Mouse (Mus musculus) frontal cortex, adult 2 months (tissue): ENCODE results near the gene Slc16a12. TPM values are rescaled to one million over a fixed set of nuclear protein-coding genes. Genes with fewer than 3 reads are reported as not detected.
"Not testable (repeated sequence)": the region's sequence is repeated elsewhere in the genome, so short reads cannot be mapped to it uniquely, and the experiment has no call there.

Experiments used
- DNase-seq, 2 experiments: peaks; one replicate each; pipeline ENCODE4 v3.0.0; 2022; ENCODE audit warnings: low spot score in 1 of 2; ENCODE audit errors: extremely low spot score in 1 of 2
- polyA plus RNA-seq: library from polyadenylated mRNA; depleted of rRNA; stranded (reverse); fragments of >200 nt; gene quantifications from 2 replicates; pipeline ENCODE4 v1.2.3, GENCODE M21; 2012

Gene Slc16a12
- polyA plus RNA-seq, 1 experiment = 2.5 TPM

DNA sequence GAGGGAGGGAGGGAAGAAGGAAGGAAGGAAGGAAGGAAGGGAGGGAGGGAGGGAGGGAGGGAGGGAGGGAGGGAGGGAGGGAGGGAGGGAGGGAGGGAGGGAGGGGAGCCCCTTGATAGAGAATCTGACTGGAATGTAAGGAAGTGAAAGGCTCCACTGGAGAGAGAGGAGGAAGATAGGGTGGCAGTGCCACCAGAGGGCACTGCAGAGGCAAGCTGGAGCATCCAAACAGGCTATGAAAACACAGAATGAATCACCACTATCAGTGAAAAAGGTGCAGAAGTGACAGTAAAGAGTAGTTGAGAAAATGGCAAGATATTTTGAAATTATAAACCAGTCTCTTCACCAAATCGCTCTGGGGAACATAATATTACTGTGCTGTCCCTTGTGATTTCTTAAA is 62.2 kb downstream of the Slc16a12 start:
- DNase-seq = peak in 1 of 2 experiments; percentile 63

DNA sequence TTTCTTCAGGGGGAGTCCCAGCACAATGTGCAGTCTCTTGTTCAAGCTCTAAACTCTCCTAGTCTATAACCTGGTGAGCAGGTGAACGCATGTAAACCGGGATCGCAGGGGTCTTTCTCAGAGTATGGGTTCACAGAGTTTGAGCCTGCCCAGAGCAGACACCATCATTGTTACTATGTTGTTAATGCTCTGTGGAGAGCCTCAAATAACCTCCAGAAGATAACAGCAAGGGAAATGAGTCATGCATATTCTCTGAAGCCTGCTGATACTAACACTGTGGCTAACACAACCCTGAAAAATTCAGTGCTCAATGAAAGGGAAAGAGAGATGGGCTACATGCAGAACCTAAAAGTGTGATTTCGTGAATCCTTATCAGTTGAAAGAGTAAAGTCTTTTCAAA is 68.7 kb downstream of the Slc16a12 start:
- DNase-seq = no peak

DNA sequence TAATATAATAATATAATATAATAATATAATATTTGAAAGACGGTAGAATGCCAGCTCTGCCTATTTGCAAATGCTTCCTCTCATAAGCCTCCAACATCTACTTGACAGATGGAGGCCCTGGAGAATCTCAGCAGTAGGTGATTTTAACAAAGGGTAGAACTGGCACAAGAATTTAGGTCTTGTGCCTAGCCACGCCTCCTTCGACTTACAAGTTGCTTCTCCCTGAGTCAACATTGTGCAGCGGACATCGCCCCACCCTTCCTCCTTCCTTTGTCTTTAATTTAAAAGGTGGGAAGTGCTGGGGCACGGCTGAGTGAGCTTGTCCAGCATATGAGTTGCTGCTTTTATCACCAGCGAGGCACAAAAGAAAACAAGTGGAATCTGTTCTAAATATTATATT is 73.6 kb downstream of the Slc16a12 start:
- no peak for DNase-seq

DNA sequence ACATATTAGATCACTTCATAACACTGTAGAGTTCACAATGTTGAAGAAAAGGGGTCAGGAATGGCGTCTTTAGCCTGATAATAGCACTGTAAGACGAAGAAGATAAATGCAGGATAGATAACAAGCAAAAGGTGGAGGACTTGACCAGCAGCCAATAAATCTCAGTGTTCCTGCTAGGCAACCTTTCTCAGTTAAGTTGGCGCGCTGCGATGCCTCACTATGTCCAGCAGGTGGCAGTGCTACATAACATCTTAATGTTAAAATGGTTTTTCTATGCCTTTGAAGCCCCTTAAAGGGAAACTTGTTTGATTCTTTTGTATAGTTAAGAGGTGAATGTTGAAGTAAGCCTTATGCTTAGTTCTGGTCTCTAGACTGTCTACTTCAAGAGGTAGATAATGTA is 81.0 kb downstream of the Slc16a12 start:
- DNase-seq = peak; percentile 23 to 88

DNA sequence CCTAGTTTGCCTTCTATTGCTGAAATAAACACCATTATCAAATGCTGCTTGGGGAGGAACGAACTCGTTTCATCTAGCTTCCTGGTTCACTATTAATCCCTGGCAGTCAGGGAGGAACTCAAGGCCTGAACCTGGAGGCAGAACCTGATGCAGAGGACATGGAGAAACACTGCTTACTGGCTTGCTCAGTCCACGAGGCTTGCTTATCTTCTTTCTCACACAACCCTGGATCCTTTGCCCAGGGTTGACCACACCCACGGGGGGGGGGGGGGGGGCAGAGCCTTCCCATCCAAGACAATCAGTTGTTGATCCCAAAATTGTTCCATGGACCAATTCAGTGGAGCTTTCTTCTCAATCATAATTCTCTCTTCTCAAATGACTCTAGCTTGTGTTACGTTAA is 84.3 kb downstream of the Slc16a12 start:
- DNase-seq = no peak

DNA sequence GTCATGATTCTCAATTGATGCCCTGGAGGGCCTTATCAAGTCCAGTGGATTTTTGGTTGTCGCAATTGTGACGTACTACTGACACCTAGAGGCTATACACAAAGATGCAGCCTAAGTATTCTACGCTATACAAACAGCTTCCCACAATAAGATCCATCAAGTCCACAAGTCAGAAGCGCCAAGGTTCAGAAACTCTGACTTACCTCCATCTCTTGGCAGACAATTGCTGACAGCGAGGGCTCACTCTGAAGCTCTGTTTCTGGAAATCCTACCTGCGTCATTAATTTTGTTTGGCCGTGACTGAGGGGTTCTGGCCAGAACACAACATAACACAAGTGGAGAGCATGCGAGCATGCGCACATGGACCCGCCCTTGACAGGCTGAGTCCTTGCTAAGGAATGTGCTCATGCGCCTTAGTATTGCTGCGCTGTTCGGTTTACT is 85.0 kb downstream of the Slc16a12 start:
- DNase-seq = peak; percentile 31 to 57

DNA sequence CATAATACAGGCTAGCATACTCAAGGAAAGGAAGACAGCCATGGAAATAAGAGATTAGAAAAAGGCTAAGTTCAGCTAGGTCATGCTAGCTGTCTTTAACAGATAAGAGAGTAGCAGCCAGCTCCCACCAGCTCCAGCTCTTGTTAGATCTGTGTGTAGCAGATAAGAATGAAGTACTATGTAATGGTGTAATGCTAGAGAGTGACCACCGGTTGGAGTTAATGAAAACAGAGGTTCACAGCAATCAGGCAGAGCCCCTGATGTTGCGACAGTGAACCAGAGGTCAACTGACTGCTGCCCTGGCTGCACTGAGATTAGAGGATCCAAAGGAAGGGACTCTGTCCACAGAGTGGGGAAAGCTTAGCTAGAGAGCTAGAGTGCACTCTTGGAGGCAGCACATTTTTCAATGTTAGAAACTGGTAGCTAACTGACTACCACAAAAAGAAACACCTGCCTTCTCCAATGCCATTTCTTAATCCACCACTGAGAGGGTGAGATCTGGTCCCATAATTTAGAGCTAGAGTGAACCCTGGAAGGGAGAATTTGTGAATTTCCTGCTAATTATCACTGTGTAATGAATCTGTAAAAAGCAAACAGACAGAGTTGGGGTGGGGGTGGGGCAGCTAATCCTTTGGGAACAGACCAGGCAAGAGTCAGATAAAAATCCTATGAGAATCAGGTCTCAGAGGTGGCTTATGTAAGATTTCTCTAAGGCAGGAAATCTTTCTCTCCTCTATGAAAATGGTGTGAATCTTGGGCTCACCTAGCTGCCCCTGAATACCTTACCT is 90.4 kb downstream of the Slc16a12 start:
- no peak for DNase-seq

DNA sequence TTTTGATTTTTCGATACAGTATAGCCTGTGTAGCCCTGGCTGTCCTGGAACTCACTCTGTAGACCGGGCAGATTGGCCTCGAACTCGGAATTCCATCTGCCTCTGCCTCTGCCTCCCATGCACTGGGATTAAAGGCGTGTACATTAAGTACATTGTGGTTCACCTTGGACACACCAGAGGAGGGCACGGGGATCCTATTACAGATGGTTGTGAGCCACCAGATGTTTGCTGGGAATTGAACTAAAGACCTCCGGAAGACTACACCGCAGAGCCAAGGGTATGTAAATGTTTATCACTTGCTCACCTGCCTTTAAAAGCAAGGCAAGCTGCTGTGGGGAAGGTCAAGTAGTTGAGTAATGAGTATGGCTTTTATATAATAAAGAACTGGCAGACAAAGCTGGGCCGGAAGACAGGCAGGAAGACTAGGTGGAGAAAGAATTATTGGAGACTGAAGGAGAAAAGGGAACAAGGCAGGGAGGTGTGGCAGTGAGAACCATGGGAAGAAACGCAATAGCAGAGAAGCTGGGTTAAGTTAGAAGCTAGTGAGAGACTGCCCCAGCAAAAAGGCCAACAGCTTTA is 91.8 kb downstream of the Slc16a12 start:
- no peak for DNase-seq

DNA sequence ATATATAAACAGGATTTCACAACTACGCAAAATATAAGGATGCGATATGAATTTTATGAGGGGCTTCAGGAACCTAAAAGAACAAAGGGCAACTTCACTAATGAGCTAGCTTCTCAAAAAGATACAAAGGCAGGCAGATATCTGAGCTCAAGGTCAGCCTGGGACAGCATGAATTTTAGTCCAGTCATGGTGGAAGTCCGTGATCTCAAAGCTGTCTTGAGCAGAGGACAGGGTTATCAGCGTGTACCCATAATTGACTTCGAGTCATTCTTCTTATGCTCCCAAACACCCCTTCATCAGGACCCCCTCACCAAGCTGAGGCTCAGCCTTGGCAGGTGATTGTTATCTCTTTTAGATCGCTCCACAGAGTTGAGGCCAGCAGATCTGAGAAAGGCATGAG is 96.1 kb downstream of the Slc16a12 start:
- DNase-seq = no peak

DNA sequence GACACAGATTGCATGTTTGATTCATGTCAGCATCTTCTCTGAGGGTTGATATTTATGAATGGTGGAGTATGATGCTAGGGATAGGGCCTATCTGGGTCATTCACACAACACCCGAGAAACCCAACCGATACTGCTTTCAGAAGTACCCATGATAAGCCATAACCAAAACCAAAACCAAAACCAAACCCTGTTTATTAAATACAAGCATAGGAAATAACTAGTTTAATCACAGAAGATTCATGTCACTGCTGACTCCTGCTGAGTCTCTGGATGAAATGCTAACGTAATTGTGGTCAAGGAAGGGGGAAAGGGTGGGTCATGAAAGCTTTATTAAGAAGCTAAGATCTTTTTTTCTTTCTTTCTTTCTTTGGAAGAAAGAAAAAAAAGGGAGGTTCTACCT is 96.8 kb downstream of the Slc16a12 start:
- no peak for DNase-seq

DNA sequence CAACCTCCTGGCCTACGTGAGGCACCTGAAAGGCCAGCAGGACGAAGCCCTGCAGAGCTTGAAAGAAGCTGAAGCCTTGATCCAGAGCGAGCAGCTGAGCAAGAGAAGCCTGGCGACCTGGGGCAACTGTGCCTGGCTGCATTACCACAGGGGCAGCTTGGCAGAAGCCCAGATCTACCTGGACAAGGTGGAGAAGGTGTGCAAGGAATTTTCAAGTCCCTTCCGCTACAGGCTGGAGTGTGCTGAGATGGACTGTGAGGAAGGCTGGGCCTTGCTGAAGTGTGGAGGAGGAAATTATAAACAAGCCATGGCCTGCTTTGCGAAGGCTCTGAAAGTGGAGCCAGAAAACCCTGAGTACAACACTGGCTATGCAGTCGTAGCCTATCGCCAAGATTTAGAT is 99.5 kb downstream of the Slc16a12 start:
- DNase-seq = not testable (repeated sequence)

DNA sequence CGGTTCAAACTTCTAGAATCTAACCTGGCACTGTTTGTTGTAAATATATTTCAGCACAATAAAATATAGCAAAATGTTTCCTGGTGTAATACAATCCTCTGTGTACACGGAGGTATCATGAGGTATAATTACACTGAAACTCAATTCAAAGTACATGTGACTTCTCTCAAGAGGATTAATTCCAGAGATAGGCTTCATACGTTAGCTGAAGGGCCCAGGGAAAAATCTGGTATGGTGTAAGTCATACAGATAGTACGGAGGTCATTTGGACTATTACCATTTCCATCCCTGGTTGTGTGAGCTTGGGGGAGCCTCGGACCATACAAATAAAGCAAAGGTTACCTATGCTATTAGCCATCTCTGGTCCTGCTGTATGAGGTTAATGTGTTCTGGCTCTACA is 104.5 kb downstream of the Slc16a12 start:
- DNase-seq = no peak

DNA sequence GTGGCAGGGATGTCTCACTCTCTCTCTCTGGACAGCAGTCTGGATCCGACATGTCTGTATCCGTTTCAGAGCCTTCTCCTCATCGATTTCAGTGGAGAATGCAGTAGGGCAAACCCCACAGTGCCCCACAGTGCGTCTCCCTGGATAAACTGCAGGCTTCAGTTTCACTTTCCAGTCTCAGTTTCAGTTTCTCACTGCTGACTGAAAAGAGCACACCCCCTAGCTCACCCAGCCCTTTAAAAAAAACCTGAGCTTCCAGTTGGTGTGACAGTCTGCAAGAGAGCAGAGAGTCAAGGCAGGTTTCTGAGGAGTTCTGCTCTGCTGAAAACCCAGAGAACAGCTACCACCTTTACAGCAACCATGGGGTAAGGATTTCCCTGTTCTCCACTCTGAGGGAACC is 106.5 kb downstream of the Slc16a12 start, which contains the start of the genes Ifit1bl2 and Ifit1:
Gene Ifit1bl2, minus strand, starts transcription at position 121 of the 400 bp plus-strand sequence.
Gene Ifit1, plus strand, starts transcription at position 249 of the 400 bp plus-strand sequence.
- no peak for DNase-seq

DNA sequence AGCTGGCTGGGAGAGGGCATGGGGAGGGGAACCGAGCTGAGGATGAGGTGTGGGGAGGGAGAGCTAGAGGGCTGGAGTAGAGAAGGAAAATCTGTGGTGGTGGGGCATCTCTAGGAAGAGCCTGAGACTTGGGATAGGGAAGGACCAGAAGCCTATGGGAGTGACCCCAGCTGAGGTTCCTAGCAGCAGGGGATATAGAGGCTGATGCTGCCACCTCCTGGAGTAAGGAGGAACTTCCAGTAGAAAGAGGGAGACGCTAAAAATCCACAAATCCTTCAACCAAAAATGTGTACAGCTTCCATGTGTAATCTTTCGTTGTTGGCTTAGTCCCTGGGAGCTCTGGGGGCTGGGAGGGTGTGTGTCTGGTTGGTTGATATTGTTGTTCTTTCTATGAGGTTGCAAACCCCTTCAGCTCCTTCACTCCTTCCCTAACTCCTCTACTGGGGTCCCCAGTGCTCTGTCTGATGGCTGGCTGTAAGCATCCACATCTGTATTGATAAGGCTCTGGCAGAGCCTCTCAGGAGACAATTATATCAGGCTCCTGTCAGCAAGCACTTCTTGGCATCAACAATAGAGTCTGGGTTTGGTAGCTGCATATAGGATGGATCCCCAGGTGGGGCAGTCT is 110.0 kb downstream of the Slc16a12 start:
- DNase-seq = peak; percentile 40 to 79

DNA sequence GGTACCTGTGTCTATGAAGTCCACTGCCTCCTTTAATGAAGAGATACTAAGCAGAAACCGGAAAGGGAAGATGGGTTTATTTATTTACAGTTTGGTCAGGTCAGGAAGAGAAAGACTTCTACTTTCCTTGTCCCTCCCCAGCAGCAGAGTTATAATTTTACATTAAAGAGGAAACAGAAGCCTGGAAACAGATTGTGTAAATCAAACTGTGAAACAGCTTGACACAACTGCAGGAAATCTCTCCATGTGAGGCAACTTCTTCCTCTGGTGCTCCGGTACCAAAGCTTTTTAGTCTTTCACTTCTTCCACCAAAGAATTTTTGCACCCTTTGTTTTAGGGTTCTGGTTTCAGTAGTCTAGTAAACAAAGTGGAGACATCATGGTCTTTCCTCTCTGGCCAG is 113.6 kb downstream of the Slc16a12 start:
- DNase-seq = no peak

DNA sequence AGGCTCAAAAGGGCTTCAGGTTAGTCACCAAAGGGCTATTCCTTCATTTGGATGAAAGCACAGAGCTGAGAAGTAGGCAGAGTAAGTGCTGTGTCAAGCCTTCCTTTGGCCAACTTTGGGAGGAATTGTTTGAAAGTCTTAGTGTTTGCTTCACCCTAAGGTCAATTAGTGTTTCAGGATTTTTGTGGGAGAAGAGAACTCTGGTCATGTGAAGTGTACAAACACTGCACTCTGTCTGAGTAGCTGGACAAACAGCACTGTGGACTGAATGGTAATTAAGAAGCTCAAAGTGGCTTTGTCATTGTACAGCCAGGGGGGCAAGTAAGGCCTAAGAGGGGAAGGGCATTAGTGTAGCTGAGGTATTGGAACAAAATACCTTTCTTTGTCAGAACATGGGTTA is 115.6 kb downstream of the Slc16a12 start:
- no peak for DNase-seq

DNA sequence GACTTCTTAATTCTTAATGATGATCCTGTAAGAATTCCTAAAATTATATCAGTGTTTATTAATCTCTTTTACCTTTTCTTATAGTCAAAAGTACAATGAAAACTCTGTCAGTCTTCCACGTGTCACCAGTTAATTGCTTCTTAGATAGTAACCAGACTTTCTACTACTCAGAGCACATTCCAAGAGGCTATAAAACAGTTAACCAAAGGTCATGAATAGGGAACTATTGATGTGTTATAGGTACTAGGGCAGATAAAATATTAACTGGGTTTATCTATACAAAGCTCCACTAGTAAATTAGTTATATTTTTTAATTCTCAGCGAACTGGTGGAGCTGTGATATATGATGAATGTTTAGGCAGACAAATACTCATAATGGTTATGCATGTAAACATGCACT is 119.6 kb downstream of the Slc16a12 start:
- DNase-seq = no peak

DNA sequence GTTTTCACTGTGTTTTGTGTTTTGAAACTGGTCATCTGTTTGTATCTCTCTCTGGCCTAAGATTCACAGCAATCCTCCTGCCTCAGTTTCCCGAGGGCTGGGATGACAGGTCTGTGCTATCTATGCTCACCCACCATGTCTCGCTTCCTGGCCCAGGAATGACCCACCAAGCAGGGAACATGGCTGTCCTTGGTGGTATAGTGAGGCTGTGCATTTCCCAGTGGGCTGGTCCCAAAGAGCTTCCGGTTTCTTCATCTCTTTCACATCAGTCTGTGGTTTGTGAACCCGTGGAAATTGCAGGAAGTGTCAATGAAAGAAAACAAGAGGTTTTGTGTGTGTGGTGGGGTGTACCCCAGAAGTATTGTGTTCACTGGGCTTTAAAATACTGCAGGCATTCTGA is 122.4 kb downstream of the Slc16a12 start:
- no peak for DNase-seq

DNA sequence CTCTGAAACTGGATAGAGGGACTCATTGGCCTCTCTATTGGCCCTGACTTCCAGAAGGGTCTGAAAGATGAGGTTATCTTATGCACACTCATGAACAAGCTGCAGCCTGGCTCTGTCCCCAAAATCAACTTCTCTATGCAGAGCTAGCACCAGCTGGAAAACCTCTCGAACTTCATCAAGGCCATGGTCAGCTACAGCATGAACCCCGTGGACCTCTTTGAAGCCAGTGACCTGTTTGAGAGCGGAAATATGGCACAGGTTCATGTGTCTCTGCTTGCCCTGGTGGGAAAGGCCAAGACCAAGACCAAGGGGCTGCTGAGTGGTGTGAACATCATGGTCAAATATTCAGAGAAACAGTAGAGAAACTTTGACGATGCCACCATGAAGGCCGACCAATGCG is 123.3 kb downstream of the Slc16a12 start:
- no peak for DNase-seq

DNA sequence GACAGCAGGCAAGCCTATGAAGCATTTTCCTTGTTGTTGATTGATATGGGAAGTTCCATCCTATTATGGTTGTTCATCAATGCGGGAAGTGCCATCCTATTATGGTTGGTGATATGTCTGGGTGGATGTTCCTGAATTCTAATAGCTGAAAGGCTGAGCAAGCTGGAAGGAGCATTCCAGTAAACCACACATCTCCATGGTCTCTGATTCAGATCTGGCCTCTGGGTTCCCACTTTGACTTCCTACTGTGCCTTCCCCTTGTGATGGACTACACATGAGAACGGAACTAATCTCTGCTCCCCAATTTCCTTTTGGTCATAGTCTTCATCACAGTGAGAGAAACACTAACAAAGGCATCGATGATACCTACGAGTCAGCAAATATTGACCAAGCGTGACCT is 126.2 kb downstream of the Slc16a12 start:
- no peak for DNase-seq
